Mouse (Mus musculus): Measurements from ENCODE around the gene Inafm2.

Inafm2 gene

GRCm38 (mm10) chr2:118726873-118727272 lies 18.7 kb upstream of the Inafm2 start:
- no peak for DNase-seq

- DNase-seq, result no peak
Measured at GRCm38 (mm10) chr2:118727911-118728310, 17.6 kb upstream of the Inafm2 start.

- DNase-seq, result no peak
Measured at GRCm38 (mm10) chr2:118728337-118728736, 17.2 kb upstream of the Inafm2 start, which contains the start of gene Plcb2. Gene Plcb2 (minus strand): TSS chr2:118728438.

- no peak for DNase-seq
Measured at GRCm38 (mm10) chr2:118729194-118729593, 16.4 kb upstream of the Inafm2 start.

- DNase-seq, result no peak
Measured at GRCm38 (mm10) chr2:118729816-118730621, 15.5 kb upstream of the Inafm2 start.

- no peak for DNase-seq
Measured at GRCm38 (mm10) chr2:118730622-118730915, 15.0 kb upstream of the Inafm2 start.

GRCm38 (mm10) chr2:118731981-118732380 lies 13.6 kb upstream of the Inafm2 start:
- DNase-seq, result no peak

- DNase-seq, result no peak
Measured at GRCm38 (mm10) chr2:118733341-118733740, 12.2 kb upstream of the Inafm2 start.

- DNase-seq, result no peak
Measured at GRCm38 (mm10) chr2:118740341-118740740, 5.2 kb upstream of the Inafm2 start.

- no peak for DNase-seq
Measured at GRCm38 (mm10) chr2:118741183-118741582, 4.4 kb upstream of the Inafm2 start.

GRCm38 (mm10) chr2:118743261-118743943 lies 2.2 kb upstream of the Inafm2 start:
- peak; percentile 83 for DNase-seq

- peak; percentile 60 for DNase-seq
Measured at GRCm38 (mm10) chr2:118744621-118745020, 937 bp upstream of the Inafm2 start.

GRCm38 (mm10) chr2:118745915-118746901 lies 650 bp downstream of the Inafm2 start:
- DNase-seq, result peak; percentile 61

- DNase-seq, result peak; percentile 64
Measured at GRCm38 (mm10) chr2:118747301-118747960, 1.9 kb downstream of the Inafm2 start.

- no peak for DNase-seq
Measured at GRCm38 (mm10) chr2:118749341-118749884, 3.9 kb downstream of the Inafm2 start.

- no peak for DNase-seq
Measured at GRCm38 (mm10) chr2:118750476-118750875, 4.9 kb downstream of the Inafm2 start.

GRCm38 (mm10) chr2:118751896-118752791 lies 6.6 kb downstream of the Inafm2 start:
- DNase-seq, result peak; percentile 22

GRCm38 (mm10) chr2:118752792-118753108 lies 7.2 kb downstream of the Inafm2 start:
- DNase-seq, result no peak

- DNase-seq, result peak; percentile 7
Measured at GRCm38 (mm10) chr2:118754143-118754542, 8.6 kb downstream of the Inafm2 start.

- peak; percentile 18 for DNase-seq
Measured at GRCm38 (mm10) chr2:118755407-118755806, 9.8 kb downstream of the Inafm2 start.

GRCm38 (mm10) chr2:118756103-118756502 lies 10.5 kb downstream of the Inafm2 start:
- peak; percentile 8 for DNase-seq

All from cerebellum, adult 9-10 months (tissue).